Mouse (Mus musculus) urinary bladder, adult 18-20 months (tissue): Measurements from ENCODE around the gene Nepn.

Experiments used
- DNase-seq, 2 experiments: peaks; one replicate each; pipeline ENCODE4 v3.0.0; 2022; ENCODE audit warnings: low spot score in 2 of 2, mixed read lengths in 2 of 2

Nepn gene

DNA sequence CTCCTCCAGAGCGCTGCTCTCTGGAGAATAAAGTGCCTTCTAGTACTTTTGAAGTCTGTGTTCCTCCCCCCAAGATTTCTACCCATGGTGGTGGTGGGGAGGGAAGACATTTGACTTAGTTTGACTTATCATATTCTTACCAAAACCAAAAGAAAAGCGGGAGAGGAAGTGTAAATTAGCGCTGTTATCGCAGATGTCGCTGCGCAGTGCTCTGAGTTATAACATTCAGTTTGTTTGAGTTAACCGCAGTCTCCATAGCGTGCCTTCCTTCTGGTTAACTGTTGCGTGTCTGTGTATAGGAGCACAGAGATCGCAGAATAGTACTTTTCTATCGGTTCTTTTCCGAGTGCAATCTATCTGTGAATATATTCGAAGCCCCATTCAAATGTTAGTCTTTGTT is 16.4 kb downstream of the Nepn start:
- DNase-seq: no peak

DNA sequence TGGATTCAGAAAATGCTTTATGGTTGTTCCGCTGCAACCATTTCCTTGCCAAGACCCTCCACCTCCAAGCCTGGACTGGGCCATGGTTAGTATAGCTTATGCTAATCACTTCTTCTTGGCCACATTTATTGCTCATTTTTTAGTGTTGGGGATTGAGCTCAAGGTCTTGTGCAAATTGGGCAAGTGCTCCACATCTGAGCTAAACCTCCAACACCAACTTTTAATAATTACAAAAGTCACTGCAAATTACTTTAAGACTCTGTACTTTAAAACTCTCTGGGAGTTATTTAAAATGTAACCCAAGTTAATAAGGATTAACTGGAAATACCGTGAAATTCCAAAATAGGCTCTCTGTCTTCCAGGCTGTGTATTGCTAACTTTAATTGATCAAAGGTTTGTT is 18.8 kb downstream of the Nepn start:
- DNase-seq: no peak

DNA sequence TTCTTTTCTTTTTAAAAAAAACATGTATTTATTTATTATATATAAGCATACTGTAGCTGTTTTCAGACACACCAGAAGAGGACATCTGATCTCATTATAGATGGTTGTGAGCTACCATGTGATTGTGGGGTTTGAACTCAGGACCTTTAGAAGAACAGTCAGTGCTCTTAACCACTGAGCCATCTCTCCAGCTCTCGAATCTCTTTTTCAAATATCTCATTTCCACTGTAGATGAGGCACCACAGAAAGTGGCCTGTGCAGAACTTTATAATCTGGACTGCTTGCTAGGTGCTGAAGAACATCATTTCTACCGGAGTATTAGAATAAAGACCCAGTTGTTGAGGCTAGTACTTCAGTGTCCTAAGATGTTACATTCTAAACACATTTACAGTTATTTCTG is 26.2 kb downstream of the Nepn start:
- no peak for DNase-seq

DNA sequence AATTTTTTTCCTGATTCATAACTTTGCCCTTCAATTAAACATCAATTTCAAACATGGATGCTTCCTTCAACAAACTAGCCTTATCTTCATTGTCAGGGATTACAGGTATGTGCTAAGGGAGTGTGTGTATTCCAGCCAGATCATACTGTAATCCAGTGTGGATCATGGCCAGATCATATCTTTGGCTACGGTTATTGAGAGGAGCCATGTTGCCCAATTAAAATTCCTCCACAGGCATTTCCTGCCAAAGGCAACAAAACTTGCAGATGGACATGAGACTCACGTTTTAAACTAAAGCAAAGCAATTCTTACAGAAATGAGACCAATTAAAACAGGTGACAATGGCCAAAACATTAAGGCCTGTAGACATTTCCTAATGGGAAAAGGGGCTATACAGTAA is 27.7 kb downstream of the Nepn start:
- no peak for DNase-seq

DNA sequence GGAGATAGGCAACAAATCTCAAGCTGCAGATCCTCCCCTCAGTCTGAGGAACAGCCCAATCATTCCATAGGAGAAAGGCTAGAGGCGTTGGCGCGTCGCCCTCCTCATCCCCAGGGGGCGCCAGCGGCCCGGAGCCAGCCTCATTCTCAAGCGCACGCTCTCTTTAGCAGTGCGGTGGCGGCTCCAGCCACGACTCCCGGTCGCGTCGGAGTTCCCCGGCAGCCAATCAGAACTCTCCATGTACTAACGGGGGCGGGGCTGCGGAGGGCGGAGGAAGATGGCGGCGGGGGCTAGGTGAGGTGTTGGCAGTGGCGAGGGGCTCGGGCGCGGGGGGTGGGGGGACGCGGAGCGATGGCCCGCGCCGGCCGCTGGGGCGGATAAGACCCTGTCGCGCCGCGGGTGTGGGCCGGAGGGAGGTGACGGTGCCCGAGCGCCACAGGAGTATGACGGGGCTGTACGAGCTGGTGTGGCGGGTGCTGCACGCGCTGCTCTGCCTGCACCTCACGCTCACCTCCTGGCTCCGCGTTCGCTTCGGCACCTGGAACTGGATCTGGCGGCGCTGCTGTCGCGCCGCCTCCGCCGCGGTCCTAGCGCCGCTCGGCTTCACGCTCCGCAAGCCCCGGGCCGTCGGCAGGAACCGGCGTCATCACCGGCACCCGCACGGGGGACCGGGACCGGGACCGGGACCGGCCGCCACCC is 28.7 kb downstream of the Nepn start, which contains the start of gene Nus1:
Gene Nus1 (plus strand): TSS at position 249 of the 699 bp plus-strand sequence.
- DNase-seq: peak; percentile 88 to 95

DNA sequence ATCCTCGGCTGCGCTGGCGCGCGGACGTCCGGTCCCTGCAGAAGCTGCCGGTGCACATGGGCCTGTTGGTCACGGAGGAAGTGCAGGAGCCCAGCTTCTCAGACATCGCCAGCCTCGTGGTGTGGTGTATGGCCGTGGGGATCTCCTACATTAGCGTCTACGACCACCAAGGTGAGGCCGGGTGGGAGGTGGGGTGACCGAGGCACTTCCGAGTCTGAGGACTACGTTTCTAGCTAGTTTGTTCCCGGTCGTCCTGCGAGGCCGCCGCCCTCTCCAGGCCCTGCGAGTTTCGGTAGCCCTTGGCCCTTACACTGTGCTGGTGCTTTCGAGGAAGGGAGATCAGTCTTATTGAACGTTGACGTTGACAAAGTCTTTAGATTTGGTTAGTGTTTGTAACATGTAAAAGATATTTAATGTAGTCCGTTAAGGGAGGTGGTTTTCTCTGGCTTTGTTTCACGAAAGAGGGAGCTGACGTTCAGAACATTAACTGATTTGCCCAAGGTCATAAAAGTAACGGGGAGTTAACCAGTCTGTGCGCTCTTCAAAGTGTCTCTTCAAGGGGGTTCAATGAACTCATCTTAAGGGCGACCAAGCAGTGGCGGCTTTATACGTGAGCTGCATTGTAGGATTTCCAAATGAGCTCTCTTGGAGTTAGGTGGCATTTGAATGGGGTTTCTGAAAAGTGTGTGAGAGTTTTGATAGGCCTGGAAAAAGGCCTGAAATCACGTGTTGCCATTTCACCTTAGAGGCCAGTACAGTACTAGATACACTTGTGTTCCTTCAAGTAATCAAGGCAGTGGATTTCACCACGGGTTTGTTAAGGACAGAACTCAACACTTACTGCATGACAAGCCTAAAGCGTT is 29.5 kb downstream of the Nepn start:
- no peak for DNase-seq

DNA sequence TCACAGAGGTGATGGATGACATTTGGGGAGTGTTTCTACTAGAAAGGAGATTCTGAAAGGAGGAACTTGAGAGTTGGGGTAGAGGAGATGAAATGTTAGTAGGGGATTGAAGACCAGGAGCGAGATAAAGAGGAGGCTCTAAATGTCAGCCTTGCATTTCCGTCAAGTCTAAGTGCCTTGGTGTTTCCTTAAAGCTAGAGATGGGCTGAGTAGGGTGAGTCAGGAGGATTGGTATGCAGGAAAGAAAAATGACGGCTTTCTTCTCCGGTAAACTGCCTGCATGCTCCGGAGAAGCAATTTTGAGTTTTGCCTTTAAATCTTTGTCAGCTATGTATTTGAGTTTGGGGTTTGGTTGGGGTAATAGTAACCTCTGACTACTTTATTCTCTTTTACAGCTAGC is 30.2 kb downstream of the Nepn start:
- DNase-seq: no peak

DNA sequence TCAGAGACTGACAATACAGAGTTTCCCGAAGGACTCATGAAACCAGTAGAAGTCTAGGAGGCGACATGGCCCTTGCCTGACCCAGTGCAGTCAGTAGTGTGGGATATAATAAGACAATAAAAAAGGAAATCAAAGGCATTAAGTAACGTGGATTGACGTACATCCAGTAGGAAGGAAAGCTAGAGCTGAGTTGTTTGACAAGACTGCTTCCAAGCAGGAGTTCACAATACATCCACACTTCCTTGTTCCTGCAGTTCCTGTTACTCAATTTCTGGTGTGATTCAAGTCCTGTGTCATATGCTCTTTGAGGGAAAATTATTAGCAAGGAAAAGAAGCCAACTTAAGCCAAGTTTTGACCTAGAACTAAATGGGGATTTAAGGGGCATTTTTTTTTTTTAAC is 30.6 kb downstream of the Nepn start:
- DNase-seq: no peak

DNA sequence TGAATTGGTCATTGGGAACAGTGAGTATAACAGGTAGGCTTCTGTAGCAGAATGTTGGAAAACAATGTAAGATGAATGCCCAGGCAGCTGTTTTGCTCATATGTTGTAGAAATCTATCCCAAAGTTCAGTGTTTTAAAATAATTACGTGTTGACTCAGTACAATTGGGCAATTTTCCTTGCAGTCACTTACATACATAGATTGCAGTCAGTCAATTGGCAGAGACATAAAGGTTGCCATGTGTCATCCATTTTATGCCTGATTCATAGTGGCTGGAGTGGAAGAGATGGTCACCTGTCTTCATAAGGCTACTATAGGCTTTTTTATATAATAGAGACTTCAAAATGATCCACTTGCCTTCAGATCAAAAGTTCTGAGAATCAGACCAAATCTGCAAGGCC is 31.8 kb downstream of the Nepn start:
- no peak for DNase-seq

DNA sequence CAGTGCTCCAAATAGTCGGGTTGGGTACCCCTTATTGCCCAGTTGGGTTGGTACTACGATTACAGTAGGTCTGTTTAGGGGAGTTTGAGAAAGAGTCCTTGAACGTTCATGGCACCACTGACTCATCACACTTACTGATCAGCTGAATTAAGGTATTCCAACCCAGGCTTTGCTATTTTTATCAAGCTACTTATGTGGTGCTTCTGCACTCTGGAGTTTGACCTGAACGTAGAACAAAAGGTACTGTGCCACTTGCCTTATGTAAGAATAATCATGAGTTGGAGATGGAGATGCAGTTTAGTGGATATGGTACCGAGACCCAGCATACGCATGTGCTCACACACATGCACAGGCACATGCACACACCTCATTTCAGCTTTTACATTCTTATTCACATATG is 32.9 kb downstream of the Nepn start:
- no peak for DNase-seq

DNA sequence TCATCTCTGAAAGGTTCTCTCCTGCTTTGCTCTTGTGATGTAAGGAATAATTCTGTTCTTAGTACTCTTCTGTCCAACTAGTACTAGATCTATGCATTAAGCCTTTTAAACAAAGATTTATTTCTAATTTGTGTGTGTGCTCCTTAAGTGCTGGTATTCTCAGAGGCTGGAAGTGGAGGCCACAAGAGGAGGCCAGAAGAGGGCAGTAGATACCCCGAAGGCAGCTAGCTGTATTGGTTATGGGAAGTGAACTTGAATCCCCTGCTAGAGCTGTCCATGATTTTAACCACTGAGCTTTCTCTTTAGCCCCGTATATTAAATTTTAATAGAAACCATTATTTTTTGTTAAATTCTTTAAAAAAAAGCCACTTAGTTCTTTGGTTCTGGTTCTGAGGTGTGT is 34.3 kb downstream of the Nepn start:
- no peak for DNase-seq

DNA sequence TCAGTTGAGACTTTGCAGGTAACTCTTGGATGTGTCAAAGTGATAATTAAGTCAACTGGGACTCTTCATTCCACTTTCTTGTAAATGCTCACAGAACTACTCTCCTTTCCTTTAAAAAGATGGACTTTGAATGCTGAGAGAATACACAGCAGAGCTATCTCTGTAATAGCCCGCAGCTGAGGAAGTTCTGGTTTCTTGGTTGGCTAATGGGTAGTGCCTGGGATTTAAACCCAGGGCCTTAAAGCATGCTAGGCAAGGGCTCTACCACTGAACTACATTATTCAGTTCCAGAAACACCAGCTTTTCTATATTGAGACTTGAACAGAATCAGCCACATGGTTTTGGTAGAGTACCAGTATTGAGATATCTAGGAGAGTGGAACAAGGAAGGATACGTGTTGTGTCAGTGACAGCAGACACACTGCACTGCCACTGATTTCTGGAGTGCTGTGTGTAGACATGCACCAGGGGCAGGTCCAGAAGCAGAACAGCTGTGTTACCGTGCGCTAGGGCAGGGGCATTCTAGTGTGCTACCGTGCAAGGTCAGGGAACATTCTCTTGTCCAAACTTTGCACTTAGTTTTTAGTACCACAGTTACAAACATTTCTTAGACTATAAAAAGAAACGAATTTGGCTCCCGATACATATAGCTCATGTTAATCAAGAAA is 37.7 kb downstream of the Nepn start:
- DNase-seq: no peak

DNA sequence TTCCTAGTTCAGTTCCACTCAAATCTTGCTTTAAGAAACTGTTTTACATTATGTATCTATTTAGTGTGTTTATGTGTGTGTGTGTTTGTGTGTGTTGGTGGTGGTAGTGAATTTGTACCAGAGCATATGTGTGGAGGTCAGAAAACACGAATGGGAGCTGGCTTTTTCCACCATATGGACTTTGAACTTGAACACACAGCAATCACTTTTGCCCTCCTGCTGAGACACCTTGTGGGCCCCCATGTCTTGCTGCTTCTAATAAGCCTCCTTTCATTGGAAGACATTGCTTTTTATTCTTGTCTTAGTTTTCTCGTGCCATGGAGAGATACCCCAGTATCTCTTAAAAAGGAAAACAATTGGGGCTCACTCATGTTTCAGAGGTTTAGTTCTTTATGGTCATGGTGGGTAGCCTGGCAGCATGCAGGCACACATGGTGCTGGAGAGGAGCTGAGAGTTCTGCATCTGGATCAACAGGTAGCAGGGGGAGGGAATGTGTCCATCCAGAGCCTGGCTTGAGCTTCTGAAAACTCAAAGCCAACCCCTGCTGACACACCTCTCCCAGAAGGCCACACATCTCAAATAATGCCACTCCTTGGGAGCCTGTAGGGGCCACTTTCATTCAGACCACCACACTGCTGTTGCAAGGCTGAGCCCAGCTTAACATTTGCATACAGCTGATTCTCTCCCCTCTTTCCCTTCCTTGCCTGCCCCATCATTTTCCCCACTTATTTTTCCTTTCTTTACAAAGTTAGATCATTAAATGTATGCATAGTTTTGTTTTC is 39.1 kb downstream of the Nepn start:
- DNase-seq: no peak

DNA sequence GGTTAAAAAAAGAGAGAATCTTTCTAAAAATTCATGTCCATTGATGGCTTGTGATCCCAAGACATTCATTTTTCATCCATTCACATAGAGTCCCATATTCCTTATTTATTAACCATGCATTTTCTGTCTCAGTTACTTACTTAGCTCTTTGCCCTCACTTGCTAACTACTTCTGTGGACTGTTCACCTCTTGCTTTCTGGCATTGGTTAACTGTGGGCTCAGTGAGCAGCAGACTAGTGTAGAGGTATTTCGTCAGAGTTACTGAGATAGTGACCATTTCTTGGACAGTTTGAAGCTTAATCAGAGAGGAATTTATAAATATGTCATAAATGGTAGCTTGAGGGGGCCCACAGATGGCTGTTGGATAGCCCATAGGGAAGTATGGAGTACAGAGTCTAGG is 42.2 kb downstream of the Nepn start:
- no peak for DNase-seq

DNA sequence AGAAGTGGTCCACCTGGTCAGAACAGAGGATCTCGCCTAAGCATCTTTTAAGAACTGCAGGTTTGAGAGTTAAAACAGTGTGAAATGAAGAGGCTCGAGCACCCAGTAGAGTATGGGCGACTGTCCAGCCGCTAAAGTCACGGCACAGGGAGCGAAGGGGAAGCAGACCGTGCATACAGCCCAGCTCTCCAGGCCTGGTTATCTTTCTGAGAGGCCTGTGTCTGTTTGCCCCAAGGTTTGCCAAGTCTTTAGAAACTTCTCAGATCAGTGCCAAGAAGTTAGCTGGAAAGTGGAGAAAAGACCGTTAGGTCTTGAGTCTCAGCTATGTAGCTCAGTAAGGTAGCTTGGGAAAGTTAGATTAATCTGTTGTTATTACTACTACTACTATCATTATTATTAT is 46.1 kb downstream of the Nepn start:
- no peak for DNase-seq
